Mouse (Mus musculus): Measurements from ENCODE around the gene Mapk6. TPM values are rescaled to one million over a fixed set of nuclear protein-coding genes. Genes with fewer than 3 reads are reported as not detected.

The Mapk6 gene
- 10.3 and 10.5 TPM in 2 replicates for polyA plus RNA-seq (2012; rRNA removed)

GRCm38 (mm10) chr9:75409852-75410378 lies at the start of gene Mapk6:
Mapk6 (minus strand) TSS chr9:75410005.

GRCm38 (mm10) chr9:75440796-75441666 lies 31.2 kb upstream of the Mapk6 start, which contains the start of gene Leo1:
Leo1 (plus strand) TSS chr9:75441524.

GRCm38 (mm10) chr9:75347458-75347857 lies 62.3 kb downstream of the Mapk6 start, which contains the start of gene Bcl2l10:
Bcl2l10 (plus strand) TSS chr9:75347758.

Other genes starting within 250 kb of the Mapk6 start
- gene Myo5c, start 178.0 kb downstream of the Mapk6 start, polyA plus RNA-seq (2012; rRNA removed): 1.9 and 2.1 TPM in 2 replicates
- gene Gnb5, start 103.7 kb downstream of the Mapk6 start, polyA plus RNA-seq (2012; rRNA removed): 1.5 and 1.7 TPM in 2 replicates
- not detected in 2 replicates for gene Bcl2l10, start 62.2 kb downstream of the Mapk6 start, polyA plus RNA-seq (2012; rRNA removed)
- gene Leo1, start 31.5 kb upstream of the Mapk6 start, polyA plus RNA-seq (2012; rRNA removed): 5.7 and 6.1 TPM in 2 replicates
- gene Tmod3, start 149.7 kb upstream of the Mapk6 start, polyA plus RNA-seq (2012; rRNA removed): 11.2 and 12.1 TPM in 2 replicates
- gene Tmod2, start 201.3 kb upstream of the Mapk6 start, polyA plus RNA-seq (2012; rRNA removed): 0.02 and 0.05 TPM in 2 replicates
- 4.1 and 4.2 TPM in 2 replicates for gene Lysmd2, start 215.7 kb upstream of the Mapk6 start, polyA plus RNA-seq (2012; rRNA removed)

Data from liver, embryonic 18 days (tissue).